Mouse (Mus musculus) midbrain, embryonic 16.5 days (tissue): Measurements from ENCODE around the gene Polk. TPM values are rescaled to one million over a fixed set of nuclear protein-coding genes. Genes with fewer than 3 reads are reported as not detected.

Experiments
- ATAC-seq: fragments of 200-750 bp; cut with Nextera tagmentation; 2 replicates; pipeline ENCODE4 v1.8.0; 2017; ENCODE audit warnings: moderate TSS enrichment
- H3K27ac ChIP-seq: fragments of 300-500 bp; sonication (generic); 2 replicates; pipeline ENCODE4 v1.5.1; 2014; ENCODE audit warnings: mild to moderate bottlenecking, low read length, mixed read lengths
- H3K27me3 ChIP-seq: fragments of 300-500 bp; sonication (generic); 2 replicates; pipeline ENCODE4 v1.6.1; 2014; ENCODE audit warnings: low read depth, low read length, mixed read lengths; ENCODE audit not compliant: control insufficient read depth, insufficient read depth
- H3K36me3 ChIP-seq: fragments of 300-500 bp; sonication (generic); 2 replicates; pipeline ENCODE4 v1.6.1; 2014; ENCODE audit warnings: mild to moderate bottlenecking, low read length, moderate library complexity, mixed read lengths; ENCODE audit not compliant: control insufficient read depth, insufficient read depth
- H3K4me1 ChIP-seq: fragments of 300-500 bp; sonication (generic); 2 replicates; pipeline ENCODE4 v1.6.1; 2014; ENCODE audit warnings: mild to moderate bottlenecking, low read length, mixed read lengths; ENCODE audit not compliant: control insufficient read depth, insufficient read depth
- H3K4me2 ChIP-seq: fragments of 300-500 bp; sonication (generic); 2 replicates; pipeline ENCODE4 v1.6.1; 2014; ENCODE audit warnings: mild to moderate bottlenecking, low read length, mixed read lengths
- H3K4me3 ChIP-seq: fragments of 300-500 bp; sonication (generic); 2 replicates; pipeline ENCODE4 v1.5.1; 2014; ENCODE audit warnings: low read depth, mild to moderate bottlenecking, low read length, moderate library complexity, mixed read lengths
- H3K9ac ChIP-seq: fragments of 300-500 bp; sonication (generic); 2 replicates; pipeline ENCODE4 v1.6.1; 2014; ENCODE audit warnings: low read depth, low read length, mixed read lengths
- H3K9me3 ChIP-seq: fragments of 300-500 bp; sonication (generic); replicated peaks from 2 replicates; pipeline ENCODE4 v1.6.1; 2014; ENCODE audit warnings: mild to moderate bottlenecking, low read length, mixed read lengths; ENCODE audit not compliant: control insufficient read depth, poor library complexity, severe bottlenecking
- WGBS: fragments of 180-500 bp; shearing (Covaris S2); extraction: QIAGEN DNeasy Blood & Tissue Kit; methylation state at CpG from one replicate; pipeline ENCODE4 v1.1.7; 2014; 5-methylcytosine and 5-hydroxymethylcytosine counted together
- polyA plus RNA-seq: library from polyadenylated mRNA; unstranded; fragments of >200 nt; fragmentation: Nextera tagmentation; extraction: Ambion mirVana; gene quantifications from 2 replicates; pipeline ENCODE4 v1.2.1, GENCODE M21; 2015

Gene Polk
- polyA plus RNA-seq, 1 experiment from 2014 or later: 7.7 TPM

GRCm38 (mm10) chr13:96517335-96517734, 25.0 kb downstream of the Polk start:
- H3K27me3 ChIP-seq: no peaks in the 10 kb centered on the region
- no peak overlapping the region for H3K4me2 ChIP-seq
- no peak overlapping the region for H3K4me3 ChIP-seq
- H3K27ac ChIP-seq: no peak overlapping the region
- no peaks in the 10 kb centered on the region for H3K9me3 ChIP-seq
- H3K36me3 ChIP-seq: no peaks in the 10 kb centered on the region
- H3K9ac ChIP-seq: no peak overlapping the region
- no peak for ATAC-seq
- 95% methylated on average over 2 of the region's 2 CpGs for WGBS
- H3K4me1 ChIP-seq: no peaks in the 10 kb centered on the region

- WGBS: 95% methylated on average over 9 of the region's 9 CpGs
- H3K9ac ChIP-seq: no peak overlapping the region
- no peak overlapping the region for H3K4me2 ChIP-seq
- no peaks in the 10 kb centered on the region for H3K27me3 ChIP-seq
- H3K36me3 ChIP-seq: no peaks in the 10 kb centered on the region
- no peaks in the 10 kb centered on the region for H3K4me1 ChIP-seq
- ATAC-seq: no peak
- no peak overlapping the region for H3K4me3 ChIP-seq
- H3K27ac ChIP-seq: no peak overlapping the region
- no peaks in the 10 kb centered on the region for H3K9me3 ChIP-seq
Observed at GRCm38 (mm10) chr13:96516249-96516648, 26.1 kb downstream of the Polk start.

GRCm38 (mm10) chr13:96514154-96514942, 28.0 kb downstream of the Polk start:
- H3K9me3 ChIP-seq: no peaks in the 10 kb centered on the region
- H3K4me1 ChIP-seq: no peaks in the 10 kb centered on the region
- H3K4me3 ChIP-seq: no peak overlapping the region
- no peak for ATAC-seq
- H3K36me3 ChIP-seq: no peaks in the 10 kb centered on the region
- 91% methylated on average over 5 of the region's 5 CpGs for WGBS
- no peak overlapping the region for H3K27ac ChIP-seq
- no peak overlapping the region for H3K4me2 ChIP-seq
- H3K9ac ChIP-seq: no peak overlapping the region
- H3K27me3 ChIP-seq: no peaks in the 10 kb centered on the region

DNA sequence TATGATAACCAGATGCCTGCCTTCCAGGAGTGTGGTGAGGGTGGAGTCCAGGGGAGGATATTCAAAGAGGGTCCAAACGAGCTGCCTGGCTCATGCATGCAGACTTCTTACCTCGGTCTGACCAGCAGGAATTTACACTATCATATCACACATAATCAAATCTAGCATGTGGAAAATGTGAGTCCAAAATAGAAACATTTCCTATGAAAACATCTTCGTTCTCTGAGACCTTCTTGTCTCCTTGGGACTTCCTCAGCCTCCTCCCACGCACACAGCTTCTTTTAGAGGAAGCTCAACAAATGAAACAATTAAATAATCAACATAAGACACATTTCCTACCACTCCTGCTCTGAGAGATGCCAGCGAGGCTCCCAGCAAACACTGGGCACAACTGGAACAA, 30.5 kb downstream of the Polk start:
- H3K9me3 ChIP-seq: no peaks in the 10 kb centered on the region
- no peak overlapping the region for H3K4me3 ChIP-seq
- no peaks in the 10 kb centered on the region for H3K36me3 ChIP-seq
- WGBS: 83% methylated on average over 5 of the region's 5 CpGs
- H3K27ac ChIP-seq: no peak overlapping the region
- H3K9ac ChIP-seq: no peak overlapping the region
- H3K4me2 ChIP-seq: no peak overlapping the region
- no peaks in the 10 kb centered on the region for H3K27me3 ChIP-seq
- H3K4me1 ChIP-seq: no peaks in the 10 kb centered on the region
- ATAC-seq: no peak

- H3K4me1 ChIP-seq: no peaks in the 10 kb centered on the region
- 82% methylated on average over 1 of the region's 1 CpGs for WGBS
- no peak overlapping the region for H3K27ac ChIP-seq
- no peak overlapping the region for H3K4me3 ChIP-seq
- ATAC-seq: no peak
- H3K9me3 ChIP-seq: no peaks in the 10 kb centered on the region
- H3K36me3 ChIP-seq: no peaks in the 10 kb centered on the region
- no peak overlapping the region for H3K4me2 ChIP-seq
- H3K9ac ChIP-seq: no peak overlapping the region
- no peaks in the 10 kb centered on the region for H3K27me3 ChIP-seq
Observed at GRCm38 (mm10) chr13:96511262-96511661, 31.1 kb downstream of the Polk start.

DNA sequence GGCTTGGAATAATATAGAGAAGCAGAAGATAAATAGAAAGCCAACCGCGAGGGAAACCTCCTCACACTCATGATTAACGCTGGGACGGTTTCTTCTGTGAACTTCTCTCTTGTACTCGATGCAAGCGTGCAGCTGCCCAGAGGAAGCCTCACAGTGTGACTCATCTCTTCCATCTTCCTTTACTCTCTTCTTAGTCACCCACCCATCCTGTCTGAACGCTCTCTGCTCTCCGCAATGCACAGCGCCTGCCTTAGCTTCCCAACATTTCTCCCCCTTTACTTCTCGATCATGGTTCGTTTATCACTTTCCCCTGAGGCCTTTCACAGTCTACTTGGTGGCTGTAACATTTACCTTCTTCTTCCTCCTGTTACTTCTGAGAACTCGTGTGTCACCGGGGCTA, 31.7 kb downstream of the Polk start:
- Histone ChIP-seq H3K4me2 (no peak overlapping the region), H3K9ac (no peak overlapping the region), H3K27ac (no peak overlapping the region), H3K9me3 (no peaks in the 10 kb centered on the region), H3K4me3 (no peak overlapping the region), H3K36me3 (no peaks in the 10 kb centered on the region), H3K27me3 (no peaks in the 10 kb centered on the region), H3K4me1 (no peaks in the 10 kb centered on the region)
- 86% methylated on average over 13 of the region's 13 CpGs for WGBS
- ATAC-seq: no peak

GRCm38 (mm10) chr13:96507541-96507940, 34.8 kb downstream of the Polk start:
- Histone ChIP-seq H3K27me3 (no peaks in the 10 kb centered on the region), H3K36me3 (no peaks in the 10 kb centered on the region), H3K27ac (no peak overlapping the region), H3K4me3 (no peak overlapping the region), H3K4me1 (no peaks in the 10 kb centered on the region), H3K9me3 (no peaks in the 10 kb centered on the region), H3K9ac (no peak overlapping the region), H3K4me2 (no peak overlapping the region)
- WGBS: 96% methylated on average over 4 of the region's 4 CpGs
- ATAC-seq: no peak

GRCm38 (mm10) chr13:96506313-96506712, 36.1 kb downstream of the Polk start:
- no peak for ATAC-seq
- Histone ChIP-seq H3K36me3 (no peaks in the 10 kb centered on the region), H3K4me1 (no peaks in the 10 kb centered on the region), H3K27ac (no peak overlapping the region), H3K9ac (no peak overlapping the region), H3K9me3 (no peaks in the 10 kb centered on the region), H3K27me3 (no peaks in the 10 kb centered on the region), H3K4me3 (no peak overlapping the region), H3K4me2 (no peak overlapping the region)
- 85% methylated on average over 6 of the region's 6 CpGs for WGBS

DNA sequence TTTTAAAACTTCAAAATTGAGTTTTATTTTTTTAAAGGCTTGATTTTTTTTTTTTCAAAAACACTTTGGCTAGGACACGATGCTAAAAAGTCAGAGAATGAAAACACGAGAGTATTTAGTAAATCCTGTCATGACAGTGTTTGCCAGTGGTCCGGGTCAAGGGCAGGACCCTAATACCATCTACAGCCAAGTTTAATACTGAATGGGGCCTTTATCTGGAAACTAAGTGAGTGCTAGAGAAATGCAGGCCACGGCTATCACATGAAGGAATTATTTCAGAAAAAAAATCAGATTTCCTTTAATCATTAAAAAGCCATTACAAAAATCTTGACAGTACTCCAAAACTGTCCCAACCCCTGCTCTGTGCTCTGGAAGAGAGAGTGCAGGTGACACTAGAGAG, 36.7 kb downstream of the Polk start:
- Histone ChIP-seq H3K27ac (no peak overlapping the region), H3K9me3 (no peaks in the 10 kb centered on the region), H3K4me3 (no peak overlapping the region), H3K27me3 (no peaks in the 10 kb centered on the region), H3K9ac (no peak overlapping the region), H3K4me2 (no peak overlapping the region), H3K4me1 (no peaks in the 10 kb centered on the region), H3K36me3 (no peaks in the 10 kb centered on the region; the same call in 1 of the 2 replicates)
- ATAC-seq: no peak
- WGBS: 87% methylated on average over 4 of the region's 4 CpGs
